Mouse (Mus musculus) E14TG2a.4 (cell line): ENCODE data around the gene Ercc1.

Experiments
- CTCF ChIP-seq: conservative IDR thresholded peaks from 2 replicates; pipeline ENCODE4 v1.5.1; 2014; ENCODE audit warnings: low read length
- NANOG ChIP-seq: IDR thresholded peaks from 2 replicates; pipeline ENCODE4 v1.6.1; 2014; ENCODE audit warnings: borderline replicate concordance, low read length, mixed read lengths

DNA sequence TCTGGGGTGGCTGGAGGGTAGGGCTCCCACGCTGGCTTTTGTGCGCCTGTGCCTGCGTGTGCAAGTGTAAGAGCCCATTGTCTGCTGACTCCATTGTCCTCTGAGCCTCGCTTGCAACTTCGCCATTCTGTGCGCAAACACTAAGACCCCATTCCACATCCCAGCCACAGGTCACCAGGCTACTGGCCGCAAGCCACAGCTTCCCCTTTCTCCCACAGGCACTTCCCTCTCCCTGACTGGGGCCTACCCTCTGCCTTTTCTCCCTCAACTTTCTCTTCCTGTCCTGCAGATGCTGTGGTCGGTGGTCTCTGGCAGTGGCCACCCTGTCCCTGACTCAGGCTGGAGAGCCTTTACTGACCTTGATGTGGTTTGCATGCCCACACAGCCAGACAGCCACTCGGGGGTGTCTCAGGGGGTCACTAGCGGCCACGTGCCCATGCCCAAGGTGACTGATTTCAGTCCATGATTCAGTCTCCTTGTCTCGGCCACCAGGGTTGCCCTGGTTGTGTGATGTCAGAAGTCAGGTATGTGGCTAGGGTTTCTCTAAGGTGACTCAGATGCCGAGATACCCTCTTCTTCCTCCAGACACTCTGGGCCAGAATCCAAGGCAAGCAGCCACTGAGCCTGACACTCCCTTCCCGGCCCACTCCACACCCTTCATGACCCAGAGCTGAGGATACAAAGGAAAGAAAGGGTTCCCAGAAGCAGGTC lies 28.0 kb upstream of the Ercc1 start:
- no peak for TF ChIP-seq CTCF
- TF ChIP-seq NANOG, result no peak
